Mouse (Mus musculus): ENCODE data around the gene 1700037C18Rik.

- TF ChIP-seq CTCF (IDR thresholded peaks at IDR 0.05; ENCODE audit: low read depth) (no peak), EP300 (optimal IDR thresholded peaks at IDR 0.05) (no peak)
Observed at GRCm38 (mm10) chr16:3920756-3921155, 12.3 kb upstream of the 1700037C18Rik start.

Measured in stomach, postnatal 0 days (tissue).